Mouse (Mus musculus): Measurements from ENCODE around the gene Idi1. TPM values are rescaled to one million over a fixed set of nuclear protein-coding genes. Genes with fewer than 3 reads are reported as not detected.

Gene Idi1
- 36.7 TPM for polyA plus RNA-seq (2017; shearing (Covaris generic))

DNA sequence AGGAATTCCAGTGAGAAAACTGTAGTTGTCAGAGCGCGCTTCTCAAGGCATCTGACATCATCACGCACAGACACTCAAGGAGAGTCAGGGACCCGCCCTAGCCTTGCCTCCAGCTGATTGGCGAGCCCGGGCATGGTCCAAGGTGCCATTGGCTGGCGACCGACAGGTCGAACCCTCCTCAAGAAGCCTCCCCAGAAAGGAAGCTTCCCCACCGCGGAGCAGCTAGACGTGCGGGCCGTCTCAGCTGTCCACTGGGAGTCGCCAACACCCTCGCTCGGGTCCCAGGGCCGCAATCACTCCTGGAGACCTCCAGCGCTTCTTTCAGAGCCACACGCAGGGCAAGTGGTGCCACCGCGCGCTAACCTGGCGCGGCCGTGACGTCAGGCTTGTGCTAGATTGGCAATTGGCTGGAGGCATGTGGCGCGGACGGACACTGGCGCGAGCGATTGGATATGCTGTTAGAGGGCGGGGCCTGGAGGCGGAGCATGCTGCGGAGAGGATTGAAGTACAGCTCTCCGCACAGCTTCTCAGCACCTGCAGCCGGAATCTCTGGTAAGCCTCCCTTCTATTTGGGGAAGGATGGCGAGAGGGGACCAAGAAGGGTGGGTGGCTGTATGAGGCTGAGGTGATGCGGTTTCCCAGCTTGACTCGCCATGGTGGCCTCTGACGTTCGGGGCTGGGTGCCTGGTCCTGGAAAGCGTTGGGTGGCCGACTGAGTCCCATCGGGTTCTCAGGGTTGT, at the start of gene Idi1:
Gene Idi1, plus strand, starts transcription at position 57 of the 740 bp plus-strand sequence.

GRCm38 (mm10) chr13:8871314-8871962, 13.9 kb upstream of the Idi1 start, which contains the start of gene Wdr37:
Gene Wdr37 (minus strand): TSS chr13:8871909.

Other genes with a start within 250 kb of the Idi1 start
- 40.6 TPM for gene Wdr37, start 13.6 kb upstream of the Idi1 start, polyA plus RNA-seq (2017; shearing (Covaris generic))
- gene Gm9745, start 62.7 kb downstream of the Idi1 start, polyA plus RNA-seq (2017; shearing (Covaris generic)): not detected
- gene Idi2, start 67.4 kb downstream of the Idi1 start, polyA plus RNA-seq (2017; shearing (Covaris generic)): not detected
- gene Gtpbp4, start 110.6 kb downstream of the Idi1 start, polyA plus RNA-seq (2017; shearing (Covaris generic)): 114 TPM
- 14.4 TPM for gene Larp4b, start 208.4 kb downstream of the Idi1 start, polyA plus RNA-seq (2017; shearing (Covaris generic))

Measured in CD4-positive, CD25-positive, alpha-beta regulatory T cell, adult 9 weeks (primary cell).